Mouse (Mus musculus) embryonic facial prominence, embryonic 10.5 days (tissue): ENCODE results near the gene Cabp1. TPM values are rescaled to one million over a fixed set of nuclear protein-coding genes. Genes with fewer than 3 reads are reported as not detected.

Experiments
- DNase-seq: peaks from one replicate; pipeline ENCODE4 v3.0.0-alpha.2; 2017; ENCODE audit warnings: low spot score
- H3K27ac ChIP-seq: fragments of 300-500 bp; sonication (generic); replicated peaks from 2 replicates; pipeline ENCODE4 v1.5.1; 2016; ENCODE audit warnings: mild to moderate bottlenecking
- H3K27me3 ChIP-seq: fragments of 300-500 bp; sonication (generic); replicated peaks from 2 replicates; pipeline ENCODE4 v1.6.1; 2016; ENCODE audit warnings: low read depth, mild to moderate bottlenecking; ENCODE audit not compliant: poor library complexity, severe bottlenecking
- H3K36me3 ChIP-seq: fragments of 300-500 bp; sonication (generic); replicated peaks from 2 replicates; pipeline ENCODE4 v1.6.1; 2016; ENCODE audit warnings: mild to moderate bottlenecking, moderate library complexity
- H3K4me1 ChIP-seq: fragments of 300-500 bp; sonication (generic); 2 replicates; pipeline ENCODE4 v1.6.1; 2016
- H3K4me3 ChIP-seq: fragments of 300-500 bp; sonication (generic); 2 replicates; pipeline ENCODE4 v1.5.1; 2016; ENCODE audit warnings: mild to moderate bottlenecking, moderate library complexity
- H3K9me3 ChIP-seq: fragments of 300-500 bp; sonication (generic); 2 replicates; pipeline ENCODE4 v1.6.1; 2016; ENCODE audit warnings: mild to moderate bottlenecking
- WGBS: fragments of 180-500 bp; shearing (Covaris S2); methylation state at CpG from one replicate; pipeline ENCODE4 v1.1.7; 2016; 5-methylcytosine and 5-hydroxymethylcytosine counted together
- polyA plus RNA-seq: library from polyadenylated mRNA; unstranded; fragments of >200 nt; fragmentation: Nextera tagmentation; extraction: Ambion mirVana; gene quantifications from 2 replicates; pipeline ENCODE4 v1.2.1, GENCODE M21; 2016

Gene Cabp1
- polyA plus RNA-seq, 1 experiment from 2014 or later: 1.4 TPM

DNA sequence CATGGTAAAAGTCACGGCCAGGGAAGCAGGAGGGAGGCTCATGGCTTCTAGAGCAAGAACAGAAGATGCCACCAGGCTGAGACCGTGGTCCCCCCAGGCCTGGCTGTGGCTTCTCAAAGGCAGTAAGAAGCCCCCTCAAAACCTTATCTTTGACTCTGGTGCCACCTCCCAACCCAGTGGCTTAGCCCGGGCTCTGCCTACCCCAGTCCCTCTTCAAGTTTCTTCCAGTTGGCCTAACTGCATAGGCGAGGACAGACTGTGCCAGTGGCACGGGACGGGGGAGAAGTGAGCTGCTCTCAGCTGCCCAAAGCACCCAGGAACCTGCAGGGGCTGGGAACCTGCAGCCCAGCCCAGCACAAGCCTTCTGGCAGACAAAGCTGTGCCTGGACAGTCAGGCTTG, 69.5 kb downstream of the Cabp1 start:
- 92% methylated on average over 6 of the region's 6 CpGs for WGBS
- H3K4me3 ChIP-seq: no peak overlapping the region; the same call in 1 of the 2 replicates
- no peak overlapping the region; the same call in 1 of the 2 replicates for H3K27ac ChIP-seq
- no peaks in the 10 kb centered on the region for H3K9me3 ChIP-seq
- no peaks in the 10 kb centered on the region for H3K27me3 ChIP-seq
- peaks cover 12% of the 10 kb centered on the region for H3K4me1 ChIP-seq
- H3K36me3 ChIP-seq: peaks cover 80% of the 10 kb centered on the region
- no peak for DNase-seq

DNA sequence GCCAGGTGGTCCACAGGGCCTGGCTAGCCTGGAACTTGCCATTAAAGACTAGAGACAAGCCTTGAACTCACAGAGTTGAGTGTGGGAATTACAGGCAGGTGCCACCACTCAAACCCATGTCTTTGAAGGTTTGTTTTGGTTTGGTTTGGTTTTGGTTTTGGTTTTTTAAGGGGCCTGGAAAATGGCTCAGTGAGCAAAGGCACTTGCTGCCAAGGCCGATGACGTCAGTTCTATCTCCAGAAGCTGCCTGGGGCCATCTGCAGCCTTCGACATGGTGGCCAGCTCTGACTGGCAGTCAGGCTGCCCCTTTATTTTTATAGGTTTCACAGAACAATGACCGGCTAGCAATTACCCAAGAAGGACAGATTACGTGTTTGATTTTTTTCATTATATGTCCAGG, 73.2 kb downstream of the Cabp1 start:
- Histone ChIP-seq H3K4me1 (peaks cover 25% of the 10 kb centered on the region), H3K27ac (no peak overlapping the region), H3K27me3 (no peaks in the 10 kb centered on the region), H3K9me3 (0 out of 2 replicates have a peak, but pooled peaks cover 4% of the 10 kb centered on the region), H3K36me3 (peaks cover 62% of the 10 kb centered on the region), H3K4me3 (no peak overlapping the region)
- 75% methylated on average over 5 of the region's 5 CpGs for whole genome bisulfite sequencing
- DNase-seq: no peak

DNA sequence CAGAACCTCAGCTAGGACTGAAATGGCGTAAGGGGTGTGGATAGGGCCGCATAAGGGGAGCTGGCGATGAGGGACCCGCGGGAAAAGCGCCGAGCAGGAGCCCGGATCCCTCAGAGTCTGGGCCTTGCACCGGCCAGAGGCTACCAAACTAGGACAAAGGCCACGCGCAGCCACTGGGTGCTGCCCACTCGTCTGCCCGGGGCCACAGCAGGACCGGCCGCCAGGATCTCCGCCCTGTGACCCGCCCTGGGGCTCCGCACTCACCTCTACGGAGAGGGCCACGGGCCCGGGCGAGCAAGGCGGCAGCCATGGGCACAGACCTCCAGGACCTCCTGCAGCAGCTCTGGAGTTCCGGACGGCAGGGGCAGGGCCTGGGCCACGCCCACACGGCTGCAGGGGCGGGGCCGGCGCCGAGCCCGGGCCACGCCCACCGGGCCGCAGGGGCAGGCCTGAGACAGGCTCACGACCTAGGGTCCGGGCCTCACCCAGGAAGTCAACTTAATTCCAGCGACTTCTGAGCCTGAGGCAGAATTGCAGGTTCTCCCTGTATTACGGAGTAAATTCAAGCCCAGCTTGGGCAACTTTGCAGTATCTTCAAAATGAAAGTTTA, 75.1 kb downstream of the Cabp1 start, which contains the start of gene Acads:
TSS of gene Acads (minus strand) at position 386 of the 610 bp plus-strand sequence.
- peak within 1 kb of the TSS; percentile 96 for H3K27ac ChIP-seq
- peaks cover 61% of the 10 kb centered on the region for H3K36me3 ChIP-seq
- no peaks in the 10 kb centered on the region for H3K27me3 ChIP-seq
- H3K4me1 ChIP-seq: peaks cover 14% of the 10 kb centered on the region
- under 1% methylated on average over 39 of the region's 39 CpGs for WGBS
- peak; percentile 91 for DNase-seq
- H3K4me3 ChIP-seq: peak within 1 kb of the TSS; percentile 89
- 0 out of 2 replicates have a peak, but pooled peaks cover 4% of the 10 kb centered on the region for H3K9me3 ChIP-seq

Other genes with a start within 250 kb of the Cabp1 start
- gene Hnf1a, start 223.3 kb downstream of the Cabp1 start, polyA plus RNA-seq: 0.06 TPM in 2 replicates
- 12.5 and 13.1 TPM in 2 replicates for gene Sppl3, start 183.2 kb downstream of the Cabp1 start, polyA plus RNA-seq
- 20.8 and 25.5 TPM in 2 replicates for gene Gm10401, start 96.1 kb downstream of the Cabp1 start, polyA plus RNA-seq
- gene Acads, start 75.0 kb downstream of the Cabp1 start, polyA plus RNA-seq: 72.6 and 78.7 TPM in 2 replicates
- 63.5 and 68.7 TPM in 2 replicates for gene Unc119b, start 59.4 kb downstream of the Cabp1 start, polyA plus RNA-seq
- 73.6 and 80.6 TPM in 2 replicates for gene Mlec, start 36.2 kb downstream of the Cabp1 start, polyA plus RNA-seq
- 114 and 122 TPM in 2 replicates for gene Pop5, start 41.5 kb upstream of the Cabp1 start, polyA plus RNA-seq
- gene Rnf10, start 78.5 kb upstream of the Cabp1 start, polyA plus RNA-seq: 129 and 138 TPM in 2 replicates
- gene Coq5, start 85.3 kb upstream of the Cabp1 start, polyA plus RNA-seq: 52.2 and 55.9 TPM in 2 replicates
- gene Dynll1, start 106.6 kb upstream of the Cabp1 start, polyA plus RNA-seq: 1,787 and 1,839 TPM in 2 replicates
- gene Srsf9, start 132.8 kb upstream of the Cabp1 start, polyA plus RNA-seq: 391 and 411 TPM in 2 replicates
- gene Gatc, start 146.8 kb upstream of the Cabp1 start, polyA plus RNA-seq: 34.8 and 38.0 TPM in 2 replicates
- gene Triap1, start 146.8 kb upstream of the Cabp1 start, polyA plus RNA-seq: 54.2 and 55.7 TPM in 2 replicates
- 716 and 739 TPM in 2 replicates for gene Cox6a1, start 154.6 kb upstream of the Cabp1 start, polyA plus RNA-seq
- 86.3 and 111 TPM in 2 replicates for gene Msi1, start 235.2 kb upstream of the Cabp1 start, polyA plus RNA-seq